In genomic region chr9:56605443-56605806, GRCm38 (mm10) we compare ENCODE assay signal across 16 mouse cellular contexts.
DNase-seq lines count a peak whose midpoint lies in the region; ATAC-seq and TF ChIP-seq lines count a peak whose summit lies in the region.
"Had no signal": no experiment of that assay in that cellular context is flagged by ENCODE, and none has a peak within 500 bp of the region (broad histone marks: within the 10 kb centered on the region; RNA-seq: fewer than 3 reads in every experiment).

No protein-coding gene starts in this region.

- no peaks in the 10 kb centered on the region for H3K9me3 ChIP-seq in hindbrain, embryonic 13.5 days
- no peaks in the 10 kb centered on the region for H3K9me3 ChIP-seq in hindbrain, embryonic 10.5 days
- no peaks in the 10 kb centered on the region for H3K9me3 ChIP-seq in forebrain, embryonic 16.5 days (ENCODE audit: control insufficient read depth, low read length)
- no peaks in the 10 kb centered on the region for H3K9me3 ChIP-seq in midbrain, embryonic 15.5 days
- H3K9me3 ChIP-seq: limb, embryonic 13.5 days; liver, embryonic 13.5 days had no signal

- peak overlapping the region; percentile 78 for H3K27ac ChIP-seq in hindbrain, embryonic 13.5 days
- H3K27ac ChIP-seq in hindbrain, embryonic 10.5 days, result no peak overlapping the region
- H3K27ac ChIP-seq in forebrain, embryonic 16.5 days (ENCODE audit: low read length), result no peak overlapping the region
- peak overlapping the region; percentile 21; the same call in 1 of the 2 replicates for H3K27ac ChIP-seq in midbrain, embryonic 15.5 days
- no peak overlapping the region for H3K27ac ChIP-seq in layer of hippocampus, adult 2 months
- H3K27ac ChIP-seq: limb, embryonic 13.5 days; liver, embryonic 13.5 days had no signal

- ATAC-seq in hindbrain, embryonic 13.5 days (ENCODE audit: low FRiP score), result no peak
- ATAC-seq in forebrain, embryonic 16.5 days, result peak; percentile 46
- ATAC-seq in midbrain, embryonic 15.5 days (replicated peaks), result no peak

- no peaks in the 10 kb centered on the region for H3K36me3 ChIP-seq in hindbrain, embryonic 13.5 days
- H3K36me3 ChIP-seq in hindbrain, embryonic 10.5 days, result no peaks in the 10 kb centered on the region
- no peaks in the 10 kb centered on the region for H3K36me3 ChIP-seq in forebrain, embryonic 16.5 days (ENCODE audit: control insufficient read depth, insufficient read depth)
- H3K36me3 ChIP-seq in midbrain, embryonic 15.5 days (replicated peaks), result no peaks in the 10 kb centered on the region
- H3K36me3 ChIP-seq: limb, embryonic 13.5 days; liver, embryonic 13.5 days had no signal

- no peak overlapping the region for H3K4me3 ChIP-seq in hindbrain, embryonic 13.5 days
- no peak overlapping the region for H3K4me3 ChIP-seq in hindbrain, embryonic 10.5 days
- no peak overlapping the region for H3K4me3 ChIP-seq in forebrain, embryonic 16.5 days (replicated peaks; ENCODE audit: low read length)
- H3K4me3 ChIP-seq in midbrain, embryonic 15.5 days, result no peak overlapping the region
- H3K4me3 ChIP-seq in layer of hippocampus, adult 2 months, result no peak overlapping the region
- H3K4me3 ChIP-seq: limb, embryonic 13.5 days; liver, embryonic 13.5 days had no signal

- H3K9ac ChIP-seq in hindbrain, embryonic 13.5 days, result no peak overlapping the region
- H3K9ac ChIP-seq in forebrain, embryonic 16.5 days (replicated peaks; ENCODE audit: low read depth, low read length), result no peak overlapping the region
- no peak overlapping the region for H3K9ac ChIP-seq in midbrain, embryonic 15.5 days
- H3K9ac ChIP-seq: liver, embryonic 13.5 days; lung, embryonic 14.5 days had no signal

- no peak for TF ChIP-seq CTCF in brain, embryonic 14.5 days (IDR thresholded peaks at IDR 0.05; ENCODE audit: borderline replicate concordance, extremely low read depth, insufficient read depth, insufficient read length)
- no peak for TF ChIP-seq CTCF in layer of hippocampus, adult 2 months (conservative IDR thresholded peaks at IDR 0.05)

- no peak overlapping the region for H3K4me2 ChIP-seq in hindbrain, embryonic 13.5 days
- no peak overlapping the region for H3K4me2 ChIP-seq in forebrain, embryonic 16.5 days (ENCODE audit: low read length)
- no peak overlapping the region for H3K4me2 ChIP-seq in midbrain, embryonic 15.5 days
- H3K4me2 ChIP-seq: limb, embryonic 13.5 days; liver, embryonic 13.5 days; lung, embryonic 14.5 days had no signal

- no peaks in the 10 kb centered on the region; the same call in none of the 2 replicates for H3K27me3 ChIP-seq in hindbrain, embryonic 13.5 days
- H3K27me3 ChIP-seq in hindbrain, embryonic 10.5 days (ENCODE audit: insufficient read depth, poor library complexity, severe bottlenecking), result peaks cover 36% of the 10 kb centered on the region
- H3K27me3 ChIP-seq in forebrain, embryonic 16.5 days (replicated peaks; ENCODE audit: control insufficient read depth, insufficient read depth, low read length), result no peaks in the 10 kb centered on the region
- no peaks in the 10 kb centered on the region for H3K27me3 ChIP-seq in midbrain, embryonic 15.5 days (replicated peaks)
- H3K27me3 ChIP-seq: liver, embryonic 13.5 days had no signal

- DNase-seq in hindbrain, embryonic 10.5 days (ENCODE audit: low spot score), result no peak
- peak; percentile 75 for DNase-seq in brain, embryonic 14.5 days (ENCODE audit: low read depth)
- no peak for DNase-seq in layer of hippocampus, adult 2 months (ENCODE audit: low spot score in 2 of 2)
- DNase-seq in gastrocnemius, postnatal 36 days, result no peak
- DNase-seq: adrenal gland, adult 8-10 months; cerebellum, adult 9-11 months; gastrocnemius, postnatal 14 days; liver, embryonic 13.5 days; lung, embryonic 14.5 days; lung, postnatal 36 days; right cerebral cortex, adult 18-20 months; thymus, postnatal 14 days had no signal

- peaks cover 52% of the 10 kb centered on the region for H3K4me1 ChIP-seq in hindbrain, embryonic 13.5 days (replicated peaks)
- peaks cover 52% of the 10 kb centered on the region for H3K4me1 ChIP-seq in hindbrain, embryonic 10.5 days (replicated peaks)
- H3K4me1 ChIP-seq in forebrain, embryonic 16.5 days (replicated peaks; ENCODE audit: control insufficient read depth, insufficient read depth, low read length), result peaks cover 36% of the 10 kb centered on the region
- peaks cover 45% of the 10 kb centered on the region for H3K4me1 ChIP-seq in midbrain, embryonic 15.5 days

- TF ChIP-seq POLR2A in brain, embryonic 14.5 days (IDR thresholded peaks at IDR 0.05; ENCODE audit: borderline replicate concordance, extremely low read depth, insufficient read depth, insufficient read length, poor library complexity, severe bottlenecking), result no peak

- intact Hi-C loops in gastrocnemius, postnatal 36 days (cut with DNase I), result no loop called here

Comparison
In these comparisons a context has a peak if more than half of its experiments do, and no peak if none do; other contexts are left out.
1. H3K27ac ChIP-seq: peak in hindbrain, embryonic 13.5 days (single experiment) and midbrain, embryonic 15.5 days (single experiment); none in hindbrain, embryonic 10.5 days (single experiment), forebrain, embryonic 16.5 days (single experiment) and layer of hippocampus, adult 2 months (single experiment).